Mouse (Mus musculus): ENCODE data around the gene Pdlim4. TPM values are rescaled to one million over a fixed set of nuclear protein-coding genes. Genes with fewer than 3 reads are reported as not detected.
A peak's percentile ranks its signal among the peaks of the same experiment; 100 is the strongest.

Gene Pdlim4
- polyA plus RNA-seq, 1 experiment from 2014 or later: 47.5 TPM

- H3K4me3 ChIP-seq (replicated peaks; ENCODE audit: low read depth, low read length): no peak overlapping the region
- H3K9me3 ChIP-seq (replicated peaks; ENCODE audit: low read length): no peaks in the 10 kb centered on the region
- no peak for TF ChIP-seq CTCF (IDR thresholded peaks at IDR 0.05; ENCODE audit: low read depth)
- no peaks in the 10 kb centered on the region for H3K36me3 ChIP-seq (ENCODE audit: insufficient read depth, low read length)
- 36% methylated on average over 1 of the region's 1 CpGs for WGBS
- no peaks in the 10 kb centered on the region for H3K27me3 ChIP-seq (ENCODE audit: insufficient read depth, low read length)
- H3K4me2 ChIP-seq (ENCODE audit: low read length): no peak overlapping the region
- H3K9ac ChIP-seq (ENCODE audit: low read depth, low read length): no peak overlapping the region
- peak overlapping the region; percentile 47 for H3K27ac ChIP-seq
- no peak for ATAC-seq (replicated peaks; ENCODE audit: low FRiP score, low read depth)
- no peak for DNase-seq (ENCODE audit: low spot score)
- H3K4me1 ChIP-seq (replicated peaks; ENCODE audit: insufficient read depth, low read length): peaks cover 28% of the 10 kb centered on the region
Observed at GRCm38 (mm10) chr11:54059526-54059925, 9.3 kb downstream of the Pdlim4 start.

GRCm38 (mm10) chr11:54058643-54059042, 10.2 kb downstream of the Pdlim4 start:
- no peak for TF ChIP-seq CTCF (IDR thresholded peaks at IDR 0.05; ENCODE audit: low read depth)
- no peak overlapping the region for H3K4me3 ChIP-seq (replicated peaks; ENCODE audit: low read depth, low read length)
- no peak overlapping the region for H3K4me2 ChIP-seq (ENCODE audit: low read length)
- H3K9ac ChIP-seq (ENCODE audit: low read depth, low read length): no peak overlapping the region
- peaks cover 28% of the 10 kb centered on the region for H3K4me1 ChIP-seq (replicated peaks; ENCODE audit: insufficient read depth, low read length)
- H3K27ac ChIP-seq: no peak overlapping the region
- H3K27me3 ChIP-seq (ENCODE audit: insufficient read depth, low read length): no peaks in the 10 kb centered on the region
- H3K36me3 ChIP-seq (ENCODE audit: insufficient read depth, low read length): no peaks in the 10 kb centered on the region
- ATAC-seq (replicated peaks; ENCODE audit: low FRiP score, low read depth): no peak
- no peaks in the 10 kb centered on the region for H3K9me3 ChIP-seq (replicated peaks; ENCODE audit: low read length)
- 37% methylated on average over 6 of the region's 6 CpGs for WGBS
- DNase-seq (ENCODE audit: low spot score): peak; percentile 58

- no peak overlapping the region for H3K4me3 ChIP-seq (replicated peaks; ENCODE audit: low read depth, low read length)
- ATAC-seq (replicated peaks; ENCODE audit: low FRiP score, low read depth) (no peak), DNase-seq (ENCODE audit: low spot score) (no peak)
- H3K36me3 ChIP-seq (ENCODE audit: insufficient read depth, low read length): no peaks in the 10 kb centered on the region
- H3K27me3 ChIP-seq (ENCODE audit: insufficient read depth, low read length): no peaks in the 10 kb centered on the region
- H3K9me3 ChIP-seq (replicated peaks; ENCODE audit: low read length): no peaks in the 10 kb centered on the region
- H3K4me1 ChIP-seq (replicated peaks; ENCODE audit: insufficient read depth, low read length): peaks cover 27% of the 10 kb centered on the region
- no peak overlapping the region for H3K4me2 ChIP-seq (ENCODE audit: low read length)
- WGBS: 70% methylated on average over 10 of the region's 10 CpGs
- H3K9ac ChIP-seq (ENCODE audit: low read depth, low read length): no peak overlapping the region
- TF ChIP-seq CTCF (IDR thresholded peaks at IDR 0.05; ENCODE audit: low read depth): no peak
- no peak overlapping the region for H3K27ac ChIP-seq
Observed at GRCm38 (mm10) chr11:54058056-54058617, 10.7 kb downstream of the Pdlim4 start.

GRCm38 (mm10) chr11:54057428-54057827, 11.4 kb downstream of the Pdlim4 start:
- ATAC-seq (replicated peaks; ENCODE audit: low FRiP score, low read depth) (no peak), DNase-seq (ENCODE audit: low spot score) (no peak)
- H3K9ac ChIP-seq (ENCODE audit: low read depth, low read length): no peak overlapping the region
- H3K4me3 ChIP-seq (replicated peaks; ENCODE audit: low read depth, low read length): no peak overlapping the region
- peaks cover 20% of the 10 kb centered on the region for H3K4me1 ChIP-seq (replicated peaks; ENCODE audit: insufficient read depth, low read length)
- no peaks in the 10 kb centered on the region for H3K27me3 ChIP-seq (ENCODE audit: insufficient read depth, low read length)
- H3K9me3 ChIP-seq (replicated peaks; ENCODE audit: low read length): no peaks in the 10 kb centered on the region
- no peaks in the 10 kb centered on the region for H3K36me3 ChIP-seq (ENCODE audit: insufficient read depth, low read length)
- 35% methylated on average over 2 of the region's 2 CpGs for WGBS
- no peak for TF ChIP-seq CTCF (IDR thresholded peaks at IDR 0.05; ENCODE audit: low read depth)
- H3K4me2 ChIP-seq (ENCODE audit: low read length): no peak overlapping the region
- H3K27ac ChIP-seq: no peak overlapping the region

- TF ChIP-seq CTCF (IDR thresholded peaks at IDR 0.05; ENCODE audit: low read depth): peak; percentile 22; the same call in 1 of the 2 replicates
- Histone ChIP-seq H3K4me3 (replicated peaks; ENCODE audit: low read depth, low read length) (no peak overlapping the region), H3K9ac (ENCODE audit: low read depth, low read length) (no peak overlapping the region), H3K36me3 (ENCODE audit: insufficient read depth, low read length) (no peaks in the 10 kb centered on the region), H3K4me2 (ENCODE audit: low read length) (no peak overlapping the region), H3K4me1 (replicated peaks; ENCODE audit: insufficient read depth, low read length) (peaks cover 10% of the 10 kb centered on the region), H3K9me3 (replicated peaks; ENCODE audit: low read length) (no peaks in the 10 kb centered on the region), H3K27me3 (ENCODE audit: insufficient read depth, low read length) (no peaks in the 10 kb centered on the region), H3K27ac (no peak overlapping the region)
- 65% methylated on average over 8 of the region's 8 CpGs for WGBS
- ATAC-seq (replicated peaks; ENCODE audit: low FRiP score, low read depth) (no peak), DNase-seq (ENCODE audit: low spot score) (no peak)
Observed at GRCm38 (mm10) chr11:54056132-54056531, 12.7 kb downstream of the Pdlim4 start.

- DNase-seq (ENCODE audit: low spot score) (peak; percentile 90), ATAC-seq (replicated peaks; ENCODE audit: low FRiP score, low read depth) (peak; percentile 21; the same call in 1 of the 2 replicates)
Observed at GRCm38 (mm10) chr11:54054257-54054656, 14.6 kb downstream of the Pdlim4 start.

GRCm38 (mm10) chr11:54053090-54053489, 15.7 kb downstream of the Pdlim4 start:
- Histone ChIP-seq H3K4me1 (replicated peaks; ENCODE audit: insufficient read depth, low read length) (no peaks in the 10 kb centered on the region), H3K27ac (no peak overlapping the region), H3K9me3 (replicated peaks; ENCODE audit: low read length) (no peaks in the 10 kb centered on the region), H3K27me3 (ENCODE audit: insufficient read depth, low read length) (no peaks in the 10 kb centered on the region), H3K36me3 (ENCODE audit: insufficient read depth, low read length) (no peaks in the 10 kb centered on the region), H3K4me3 (replicated peaks; ENCODE audit: low read depth, low read length) (no peak overlapping the region), H3K4me2 (ENCODE audit: low read length) (no peak overlapping the region), H3K9ac (ENCODE audit: low read depth, low read length) (no peak overlapping the region)
- WGBS: 73% methylated on average over 7 of the region's 7 CpGs
- no peak for TF ChIP-seq CTCF (IDR thresholded peaks at IDR 0.05; ENCODE audit: low read depth)
- DNase-seq (ENCODE audit: low spot score) (peak; percentile 72), ATAC-seq (replicated peaks; ENCODE audit: low FRiP score, low read depth) (no peak)

More at GRCm38 (mm10) chr11:54054257-54054656, 14.6 kb downstream of the Pdlim4 start:
- no peak overlapping the region for H3K4me2 ChIP-seq (ENCODE audit: low read length)
- H3K27me3 ChIP-seq (ENCODE audit: insufficient read depth, low read length): no peaks in the 10 kb centered on the region
- peak; percentile 81 for TF ChIP-seq CTCF (IDR thresholded peaks at IDR 0.05; ENCODE audit: low read depth)
- H3K9me3 ChIP-seq (replicated peaks; ENCODE audit: low read length): no peaks in the 10 kb centered on the region
- H3K4me1 ChIP-seq (replicated peaks; ENCODE audit: insufficient read depth, low read length): no peaks in the 10 kb centered on the region; the same call in 1 of the 2 replicates
- H3K9ac ChIP-seq (ENCODE audit: low read depth, low read length): no peak overlapping the region
- 27% methylated on average over 6 of the region's 6 CpGs for WGBS
- H3K27ac ChIP-seq: no peak overlapping the region
- no peak overlapping the region for H3K4me3 ChIP-seq (replicated peaks; ENCODE audit: low read depth, low read length)
- H3K36me3 ChIP-seq (ENCODE audit: insufficient read depth, low read length): no peaks in the 10 kb centered on the region
